Mouse (Mus musculus): Measurements from ENCODE around the gene Ppp2ca.

Gene Ppp2ca

GRCm38 (mm10) chr11:52098398-52098946 lies at the start of gene Ppp2ca:
Gene Ppp2ca (plus strand): TSS chr11:52098681.
- DNase-seq: peak; percentile 98

- no peak for DNase-seq
These were observed 45.1 kb upstream of the Ppp2ca start for GRCm38 (mm10) chr11:52053371-52053770.

GRCm38 (mm10) chr11:52054728-52055127 lies 43.8 kb upstream of the Ppp2ca start:
- DNase-seq: no peak

- no peak for DNase-seq
These were observed 42.3 kb upstream of the Ppp2ca start for GRCm38 (mm10) chr11:52056198-52056597.

GRCm38 (mm10) chr11:52059001-52059400 lies 39.5 kb upstream of the Ppp2ca start:
- DNase-seq: no peak

GRCm38 (mm10) chr11:52060315-52060714 lies 38.2 kb upstream of the Ppp2ca start:
- no peak for DNase-seq

- DNase-seq: no peak
These were observed 36.1 kb upstream of the Ppp2ca start for GRCm38 (mm10) chr11:52062406-52062805.

- peak in 1 of 2 experiments; percentile 5 for DNase-seq
These were observed 34.1 kb upstream of the Ppp2ca start for GRCm38 (mm10) chr11:52064398-52064797.

GRCm38 (mm10) chr11:52065841-52066240 lies 32.6 kb upstream of the Ppp2ca start:
- DNase-seq: no peak

- no peak for DNase-seq
These were observed 26.7 kb upstream of the Ppp2ca start for GRCm38 (mm10) chr11:52071768-52072167.

- no peak for DNase-seq
These were observed 24.8 kb upstream of the Ppp2ca start for GRCm38 (mm10) chr11:52073528-52074170.

GRCm38 (mm10) chr11:52074626-52075470 lies 23.6 kb upstream of the Ppp2ca start:
- DNase-seq: no peak

- DNase-seq: no peak
These were observed 22.5 kb upstream of the Ppp2ca start for GRCm38 (mm10) chr11:52075794-52076633.

GRCm38 (mm10) chr11:52076742-52077352 lies 21.6 kb upstream of the Ppp2ca start:
- DNase-seq: no peak

GRCm38 (mm10) chr11:52077939-52078338 lies 20.5 kb upstream of the Ppp2ca start:
- DNase-seq: no peak

GRCm38 (mm10) chr11:52079978-52080377 lies 18.5 kb upstream of the Ppp2ca start:
- DNase-seq: no peak

- DNase-seq: no peak
These were observed 17.8 kb upstream of the Ppp2ca start for GRCm38 (mm10) chr11:52080656-52081055.

- DNase-seq: no peak
These were observed 12.7 kb upstream of the Ppp2ca start for GRCm38 (mm10) chr11:52085857-52086203.

- DNase-seq: no peak
These were observed 12.1 kb upstream of the Ppp2ca start for GRCm38 (mm10) chr11:52086204-52086864.

- no peak for DNase-seq
These were observed 9.2 kb upstream of the Ppp2ca start for GRCm38 (mm10) chr11:52089291-52089690.

GRCm38 (mm10) chr11:52091261-52091660 lies 7.2 kb upstream of the Ppp2ca start:
- no peak for DNase-seq

- DNase-seq: no peak
These were observed 3.9 kb upstream of the Ppp2ca start for GRCm38 (mm10) chr11:52094568-52094967.
